Mouse (Mus musculus): ENCODE results near the gene Tph1. TPM values are rescaled to one million over a fixed set of nuclear protein-coding genes. Genes with fewer than 3 reads are reported as not detected.

Tph1 gene
- 0.01 and 0.02 TPM in 2 replicates for polyA plus RNA-seq (2012; rRNA removed)

DNA sequence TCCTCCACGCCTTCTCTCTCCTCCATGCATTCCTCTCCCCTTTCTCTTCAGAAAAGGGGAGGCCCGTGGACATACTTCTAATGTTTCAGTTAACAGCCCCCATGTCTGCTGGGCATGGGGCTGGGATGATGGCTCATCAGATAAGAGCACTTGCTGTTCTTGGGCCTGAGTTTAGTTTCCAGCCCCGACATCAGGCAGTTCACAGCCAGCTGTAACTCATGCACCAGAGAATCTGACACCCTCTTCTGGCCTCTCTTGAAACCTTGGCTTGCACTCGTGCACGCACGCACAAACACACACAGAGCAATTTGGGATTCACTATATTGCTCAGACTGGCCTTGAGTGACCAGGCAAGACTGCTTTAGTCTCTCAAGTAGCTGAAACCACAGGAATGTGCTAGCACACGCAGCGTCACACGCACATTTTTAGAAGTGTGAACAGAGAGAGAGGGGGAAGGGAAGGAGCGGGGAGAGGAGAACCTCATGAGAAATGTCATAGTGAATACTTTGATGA lies at the start of gene Tph1:
Tph1 (minus strand) TSS at position 378 of the 513 bp plus-strand sequence.

DNA sequence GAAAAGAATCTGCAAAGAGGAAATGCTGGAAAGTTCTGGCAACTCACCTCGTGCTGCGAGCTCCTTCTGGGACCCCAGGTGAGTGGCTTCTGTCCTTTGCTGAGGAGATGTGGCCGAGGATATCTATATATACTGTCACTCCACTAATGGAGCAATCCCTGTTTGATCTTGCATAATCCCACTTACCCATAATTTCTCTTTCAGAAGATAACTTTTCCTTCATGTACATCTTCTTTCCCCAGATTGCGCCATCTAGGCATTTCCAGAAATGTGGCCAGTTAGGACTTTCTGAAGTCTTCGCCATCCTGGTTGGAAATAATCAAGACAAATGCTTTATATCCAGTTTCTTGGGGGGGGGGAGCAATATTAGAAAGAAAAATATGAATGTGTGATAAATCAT lies 43.3 kb upstream of the Tph1 start, which contains the start of gene Saa3:
Saa3 (minus strand) TSS at position 101 of the 400 bp plus-strand sequence.

DNA sequence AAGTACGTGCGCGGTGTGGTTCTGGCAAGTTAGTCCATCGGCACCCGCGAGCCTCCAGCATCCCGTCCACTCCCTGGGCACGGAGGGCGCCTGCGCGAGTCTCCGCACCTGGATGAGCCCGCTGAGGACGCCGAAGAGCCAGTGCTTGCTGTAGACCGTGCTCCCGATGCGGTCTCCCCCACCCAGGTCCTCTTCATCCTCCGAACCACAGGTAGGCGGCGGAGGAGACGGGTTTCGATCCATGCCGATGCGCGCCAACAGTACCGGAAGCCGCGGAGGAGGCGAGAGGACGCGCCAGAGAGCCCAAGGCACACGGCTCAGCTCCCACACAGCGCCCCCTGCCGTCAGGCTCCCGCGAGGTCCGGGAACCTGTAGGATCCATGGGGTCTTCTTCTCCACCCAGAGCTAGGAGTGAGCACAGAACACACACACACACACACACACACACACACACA lies 38.1 kb upstream of the Tph1 start, which contains the start of gene Saal1:
Saal1 (minus strand) TSS at position 291 of the 455 bp plus-strand sequence.

DNA sequence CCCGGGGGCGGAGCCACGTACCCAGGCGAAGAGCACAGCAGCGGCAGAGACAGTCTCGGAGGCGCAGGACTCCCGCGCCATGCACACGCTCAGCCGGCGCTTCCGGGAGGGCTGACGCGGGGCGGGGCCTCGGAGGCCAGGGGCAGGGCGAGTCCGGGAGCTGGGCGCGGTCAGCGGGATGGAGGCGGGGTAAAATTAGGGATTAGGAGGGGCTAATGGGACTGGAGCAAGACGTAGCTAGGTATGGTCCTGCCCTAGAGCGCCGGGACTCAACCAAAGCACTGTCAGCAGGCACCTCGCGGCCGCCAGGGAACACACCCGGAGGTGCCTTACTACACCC lies 32.7 kb downstream of the Tph1 start, which contains the start of gene Sergef:
Sergef (minus strand) TSS at position 116 of the 340 bp plus-strand sequence.

Other genes with a start within 250 kb of the Tph1 start
- 2.5 and 2.8 TPM in 2 replicates for gene Sergef, start 32.7 kb downstream of the Tph1 start, polyA plus RNA-seq (2012; rRNA removed)
- gene Saal1, start 38.1 kb upstream of the Tph1 start, polyA plus RNA-seq (2012; rRNA removed), result 4.3 and 4.6 TPM in 2 replicates
- gene Saa3, start 43.2 kb upstream of the Tph1 start, polyA plus RNA-seq (2012; rRNA removed), result 24.4 and 34.1 TPM in 2 replicates
- gene Saa4, start 60.1 kb upstream of the Tph1 start, polyA plus RNA-seq (2012; rRNA removed), result 14.8 and 19.6 TPM in 2 replicates
- gene Saa1, start 70.4 kb upstream of the Tph1 start, polyA plus RNA-seq (2012; rRNA removed), result 0.08 TPM in 1 of 2 replicates, not detected in the other
- gene Saa2, start 79.3 kb upstream of the Tph1 start, polyA plus RNA-seq (2012; rRNA removed), result not detected in 2 replicates
- gene Hps5, start 123.5 kb upstream of the Tph1 start, polyA plus RNA-seq (2012; rRNA removed), result 6.6 and 7.7 TPM in 2 replicates
- 10.5 and 10.9 TPM in 2 replicates for gene Gtf2h1, start 123.6 kb upstream of the Tph1 start, polyA plus RNA-seq (2012; rRNA removed)
- 1,205 and 1,366 TPM in 2 replicates for gene Ldha, start 168.9 kb upstream of the Tph1 start, polyA plus RNA-seq (2012; rRNA removed)
- gene Ldhc, start 188.7 kb upstream of the Tph1 start, polyA plus RNA-seq (2012; rRNA removed), result 0.14 and 0.27 TPM in 2 replicates
- gene Tsg101, start 247.4 kb upstream of the Tph1 start, polyA plus RNA-seq (2012; rRNA removed), result 19.0 and 20.1 TPM in 2 replicates